Mouse (Mus musculus) spleen, adult 2 months (tissue): ENCODE results near the gene 6430531B16Rik.

Source experiments
- CTCF ChIP-seq: fragments of 200-500 bp; IDR thresholded peaks from 2 replicates; pipeline ENCODE4 v1.5.1; 2011; ENCODE audit warnings: mild to moderate bottlenecking, inconsistent platforms; ENCODE audit not compliant: insufficient read depth, insufficient read length, insufficient replicate concordance; ENCODE audit errors: extremely low read depth
- POLR2A ChIP-seq: fragments of 200-500 bp; IDR thresholded peaks from 2 replicates; pipeline ENCODE4 v1.6.1; 2011; ENCODE audit warnings: low read depth, low read length, inconsistent platforms

DNA sequence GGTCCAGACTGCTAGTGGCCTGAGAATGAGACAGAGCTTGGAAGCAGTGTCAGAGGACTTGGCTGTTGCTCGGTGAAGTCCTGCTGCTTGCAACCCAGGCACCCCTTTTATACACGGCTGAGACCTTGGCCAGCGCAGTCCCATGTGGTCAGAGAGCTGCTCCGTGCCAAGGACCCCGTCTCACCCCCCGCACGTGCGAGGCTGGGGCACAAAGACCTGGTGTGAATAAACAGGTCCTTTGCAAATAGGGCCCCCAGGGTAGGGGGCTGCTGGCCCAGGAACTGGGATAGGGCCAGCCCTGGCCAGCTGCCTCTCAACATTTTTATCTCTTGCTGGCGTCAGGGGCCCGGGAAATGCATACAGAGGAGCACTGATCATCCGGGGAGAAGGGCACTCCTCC lies 20.6 kb downstream of the 6430531B16Rik start:
- TF ChIP-seq CTCF (no peak), POLR2A (no peak)
